Mouse (Mus musculus) kidney, adult 2 months (tissue): Measurements from ENCODE around the gene Mms19.

Experiments used
- CTCF ChIP-seq: fragments of 200-500 bp; conservative IDR thresholded peaks from 2 replicates; pipeline ENCODE4 v1.5.1; 2011; ENCODE audit warnings: low read depth, mild to moderate bottlenecking, control low read depth, low read length, moderate library complexity, mixed read lengths; ENCODE audit not compliant: insufficient read depth, insufficient read length
- POLR2A ChIP-seq: fragments of 200-500 bp; IDR thresholded peaks from one replicate; pipeline ENCODE4 v1.6.1; 2011; ENCODE audit warnings: low read depth, low read length, control low read depth

DNA sequence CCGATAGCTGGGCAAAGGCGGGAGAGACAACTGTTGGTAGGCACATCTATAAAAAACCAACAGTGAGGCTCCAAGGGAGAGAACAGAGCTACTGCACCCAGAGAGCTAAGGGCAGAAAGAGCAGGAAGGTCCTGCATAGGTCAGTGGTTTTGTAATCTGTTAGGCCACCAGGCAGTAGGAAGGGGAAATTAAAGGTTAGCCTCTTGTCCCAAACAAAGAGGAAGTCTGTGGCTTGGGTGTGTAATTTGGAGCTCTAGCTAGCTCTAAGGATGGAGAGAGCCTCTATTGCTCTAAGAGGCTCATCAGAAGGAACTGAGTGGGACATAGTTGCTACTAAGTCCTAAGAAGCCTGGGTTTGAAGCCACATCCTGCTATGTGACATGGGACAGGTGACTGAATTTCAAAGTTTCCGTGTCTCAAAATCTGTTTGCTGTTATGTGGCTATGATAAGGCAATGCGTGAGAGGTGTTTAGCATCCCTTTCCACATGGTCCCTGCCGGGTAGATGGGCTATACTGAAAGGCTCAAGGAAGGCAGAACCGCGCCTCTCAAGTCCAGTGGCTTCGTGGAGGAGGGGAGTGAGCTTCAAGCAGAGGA lies 80.4 kb downstream of the Mms19 start:
- TF ChIP-seq POLR2A (no peak), CTCF (no peak)
